Mouse (Mus musculus) limb, embryonic 12.5 days (tissue): Measurements from ENCODE around the gene Kncn. TPM values are rescaled to one million over a fixed set of nuclear protein-coding genes. Genes with fewer than 3 reads are reported as not detected.

Experiments used
- ATAC-seq: fragments of 200-750 bp; cut with Nextera tagmentation; 2 replicates; pipeline ENCODE4 v1.8.0; 2017; ENCODE audit warnings: low read depth, moderate TSS enrichment; ENCODE audit not compliant: insufficient number of reproducible peaks, insufficient read depth, low FRiP score, low TSS enrichment
- H3K27ac ChIP-seq: fragments of 300-500 bp; sonication (generic); 2 replicates; pipeline ENCODE4 v1.5.1; 2016; ENCODE audit warnings: mild to moderate bottlenecking, moderate library complexity
- H3K27me3 ChIP-seq: fragments of 300-500 bp; sonication (generic); 2 replicates; pipeline ENCODE4 v1.6.1; 2016; ENCODE audit warnings: mild to moderate bottlenecking, moderate library complexity
- H3K36me3 ChIP-seq: fragments of 300-500 bp; sonication (generic); 2 replicates; pipeline ENCODE4 v1.6.1; 2016; ENCODE audit warnings: mild to moderate bottlenecking, moderate library complexity
- H3K4me1 ChIP-seq: fragments of 300-500 bp; sonication (generic); replicated peaks from 2 replicates; pipeline ENCODE4 v1.6.1; 2016
- H3K4me2 ChIP-seq: fragments of 300-500 bp; sonication (generic); 2 replicates; pipeline ENCODE4 v1.6.1; 2016; ENCODE audit warnings: mild to moderate bottlenecking, moderate library complexity
- H3K4me3 ChIP-seq: fragments of 300-500 bp; sonication (generic); replicated peaks from 2 replicates; pipeline ENCODE4 v1.5.1; 2016; ENCODE audit warnings: mild to moderate bottlenecking
- H3K9ac ChIP-seq: fragments of 300-500 bp; sonication (generic); replicated peaks from 2 replicates; pipeline ENCODE4 v1.6.1; 2016; ENCODE audit warnings: mild to moderate bottlenecking, moderate library complexity
- H3K9me3 ChIP-seq: fragments of 300-500 bp; sonication (generic); 2 replicates; pipeline ENCODE4 v1.6.1; 2016; ENCODE audit warnings: mild to moderate bottlenecking, moderate library complexity
- WGBS: fragments of 180-500 bp; shearing (Covaris S2); methylation state at CpG from one replicate; pipeline ENCODE4 v1.1.7; 2016; 5-methylcytosine and 5-hydroxymethylcytosine counted together
- polyA plus RNA-seq: library from polyadenylated mRNA; unstranded; fragments of >200 nt; fragmentation: Nextera tagmentation; extraction: Ambion mirVana; gene quantifications from 2 replicates; pipeline ENCODE4 v1.2.1, GENCODE M21; 2016

The Kncn gene
- polyA plus RNA-seq, 1 experiment from 2014 or later, result not detected

GRCm38 (mm10) chr4:115850631-115851030, 33.6 kb upstream of the Kncn start:
- 57% methylated on average over 2 of the region's 2 CpGs for WGBS
- Histone ChIP-seq H3K27me3 (no peaks in the 10 kb centered on the region), H3K4me2 (no peak overlapping the region), H3K27ac (no peak overlapping the region), H3K9me3 (no peaks in the 10 kb centered on the region), H3K4me1 (peaks cover 25% of the 10 kb centered on the region), H3K36me3 (peaks cover 57% of the 10 kb centered on the region), H3K4me3 (no peak overlapping the region), H3K9ac (no peak overlapping the region)
- ATAC-seq, result no peak

GRCm38 (mm10) chr4:115851569-115851968, 32.6 kb upstream of the Kncn start:
- Histone ChIP-seq H3K27ac (no peak overlapping the region), H3K27me3 (0 out of 2 replicates have a peak, but pooled peaks cover 4% of the 10 kb centered on the region), H3K4me3 (no peak overlapping the region), H3K4me1 (peaks cover 32% of the 10 kb centered on the region), H3K9ac (no peak overlapping the region), H3K4me2 (no peak overlapping the region), H3K36me3 (peaks cover 53% of the 10 kb centered on the region), H3K9me3 (no peaks in the 10 kb centered on the region)
- WGBS, result 91% methylated on average over 6 of the region's 6 CpGs
- no peak for ATAC-seq

- H3K4me2 ChIP-seq, result peak overlapping the region; percentile 31
- H3K27me3 ChIP-seq, result 0 out of 2 replicates have a peak, but pooled peaks cover 5% of the 10 kb centered on the region
- no peaks in the 10 kb centered on the region for H3K9me3 ChIP-seq
- peak; percentile 55; the same call in 1 of the 2 replicates for ATAC-seq
- 19% methylated on average over 6 of the region's 6 CpGs for WGBS
- peak overlapping the region; percentile 69 for H3K27ac ChIP-seq
- peaks cover 37% of the 10 kb centered on the region for H3K4me1 ChIP-seq
- H3K4me3 ChIP-seq, result no peak overlapping the region
- peaks cover 60% of the 10 kb centered on the region for H3K36me3 ChIP-seq
- no peak overlapping the region for H3K9ac ChIP-seq
Measured at GRCm38 (mm10) chr4:115855100-115855499, 29.1 kb upstream of the Kncn start.

GRCm38 (mm10) chr4:115855609-115856008, 28.6 kb upstream of the Kncn start:
- Histone ChIP-seq H3K9me3 (no peaks in the 10 kb centered on the region), H3K4me1 (peaks cover 37% of the 10 kb centered on the region), H3K4me2 (no peak overlapping the region), H3K27ac (peak overlapping the region; percentile 69), H3K9ac (peak overlapping the region; percentile 24; the same call in 1 of the 2 replicates), H3K4me3 (no peak overlapping the region), H3K36me3 (peaks cover 61% of the 10 kb centered on the region), H3K27me3 (0 out of 2 replicates have a peak, but pooled peaks cover 5% of the 10 kb centered on the region)
- no peak for ATAC-seq
- 72% methylated on average over 4 of the region's 4 CpGs for WGBS

- Histone ChIP-seq H3K4me2 (no peak overlapping the region), H3K9ac (no peak overlapping the region), H3K27ac (no peak overlapping the region), H3K27me3 (0 out of 2 replicates have a peak, but pooled peaks cover 5% of the 10 kb centered on the region), H3K36me3 (peaks cover 62% of the 10 kb centered on the region), H3K4me3 (no peak overlapping the region), H3K9me3 (no peaks in the 10 kb centered on the region), H3K4me1 (peaks cover 37% of the 10 kb centered on the region)
- ATAC-seq, result no peak
- WGBS, result 68% methylated on average over 4 of the region's 4 CpGs
Measured at GRCm38 (mm10) chr4:115856282-115856681, 27.9 kb upstream of the Kncn start.

- Histone ChIP-seq H3K27ac (no peak overlapping the region), H3K4me3 (no peak overlapping the region), H3K9me3 (no peaks in the 10 kb centered on the region), H3K36me3 (peaks cover 60% of the 10 kb centered on the region), H3K27me3 (0 out of 2 replicates have a peak, but pooled peaks cover 5% of the 10 kb centered on the region), H3K4me1 (peaks cover 47% of the 10 kb centered on the region), H3K9ac (no peak overlapping the region), H3K4me2 (no peak overlapping the region)
- WGBS, result 84% methylated on average over 9 of the region's 9 CpGs
- ATAC-seq, result no peak
Measured at GRCm38 (mm10) chr4:115857293-115857883, 26.8 kb upstream of the Kncn start.

GRCm38 (mm10) chr4:115863352-115863751, 20.8 kb upstream of the Kncn start:
- Histone ChIP-seq H3K4me2 (peak overlapping the region; percentile 30; the same call in 1 of the 2 replicates), H3K4me1 (peaks cover 48% of the 10 kb centered on the region), H3K9me3 (no peaks in the 10 kb centered on the region), H3K9ac (no peak overlapping the region), H3K27me3 (peaks cover 7% of the 10 kb centered on the region; the same call in 1 of the 2 replicates), H3K36me3 (peaks cover 47% of the 10 kb centered on the region), H3K27ac (peak overlapping the region; percentile 90), H3K4me3 (no peak overlapping the region)
- peak; percentile 20; the same call in 1 of the 2 replicates for ATAC-seq
- WGBS, result 13% methylated on average over 7 of the region's 7 CpGs

GRCm38 (mm10) chr4:115863880-115864279, 20.3 kb upstream of the Kncn start:
- ATAC-seq, result peak; percentile 86
- H3K4me3 ChIP-seq, result no peak overlapping the region
- peak overlapping the region; percentile 90 for H3K27ac ChIP-seq
- peaks cover 53% of the 10 kb centered on the region for H3K4me1 ChIP-seq
- H3K4me2 ChIP-seq, result peak overlapping the region; percentile 30; the same call in 1 of the 2 replicates
- peaks cover 7% of the 10 kb centered on the region; the same call in 1 of the 2 replicates for H3K27me3 ChIP-seq
- peaks cover 44% of the 10 kb centered on the region for H3K36me3 ChIP-seq
- H3K9ac ChIP-seq, result no peak overlapping the region
- H3K9me3 ChIP-seq, result no peaks in the 10 kb centered on the region
- 4% methylated on average over 10 of the region's 10 CpGs for WGBS

DNA sequence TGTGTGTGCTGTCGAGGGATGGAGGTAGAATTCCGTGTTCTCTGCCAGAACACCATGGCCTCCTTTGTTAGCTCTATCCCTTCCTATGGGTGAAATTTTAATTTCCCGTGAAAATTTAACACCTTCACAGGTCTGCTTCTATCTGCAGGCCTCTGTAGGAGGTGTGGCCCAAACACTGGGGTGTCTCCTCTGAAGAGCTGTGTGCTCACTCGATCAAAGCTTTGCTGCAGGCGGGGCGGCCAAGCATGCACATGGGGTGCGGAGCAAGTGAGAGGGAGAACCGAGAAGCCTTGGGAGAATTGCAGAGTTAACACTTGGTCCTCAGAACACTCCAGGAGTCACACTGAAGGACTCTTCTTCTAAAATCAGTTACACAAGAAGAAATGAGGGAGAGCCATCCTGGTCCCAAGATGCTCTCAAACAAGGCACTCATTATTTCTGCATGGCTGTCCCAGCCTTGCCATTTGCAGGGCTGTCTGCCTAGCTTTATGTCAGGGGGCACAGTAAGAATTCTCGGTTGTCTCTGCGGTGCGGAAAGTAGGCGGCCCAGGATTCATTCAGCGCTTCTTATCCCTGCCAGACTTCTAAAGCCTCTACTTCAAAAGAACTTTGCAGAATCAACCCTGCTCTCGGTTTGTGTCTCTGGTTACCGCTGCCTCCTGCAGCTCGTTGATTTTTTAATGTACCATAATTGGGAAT, 14.5 kb upstream of the Kncn start:
- ATAC-seq, result no peak
- Histone ChIP-seq H3K9ac (no peak overlapping the region; the same call in 1 of the 2 replicates), H3K4me1 (peaks cover 39% of the 10 kb centered on the region), H3K36me3 (peaks cover 48% of the 10 kb centered on the region), H3K4me2 (no peak overlapping the region), H3K27ac (peak overlapping the region; percentile 37; the same call in 1 of the 2 replicates), H3K9me3 (no peaks in the 10 kb centered on the region), H3K4me3 (no peak overlapping the region), H3K27me3 (peaks cover 14% of the 10 kb centered on the region; the same call in 1 of the 2 replicates)
- WGBS, result 16% methylated on average over 16 of the region's 16 CpGs

GRCm38 (mm10) chr4:115873231-115873630, 11.0 kb upstream of the Kncn start:
- WGBS, result 84% methylated on average over 3 of the region's 3 CpGs
- peaks cover 34% of the 10 kb centered on the region for H3K4me1 ChIP-seq
- no peaks in the 10 kb centered on the region for H3K9me3 ChIP-seq
- H3K4me2 ChIP-seq, result no peak overlapping the region
- no peak overlapping the region for H3K27ac ChIP-seq
- no peak overlapping the region for H3K9ac ChIP-seq
- H3K27me3 ChIP-seq, result peaks cover 17% of the 10 kb centered on the region
- no peak overlapping the region for H3K4me3 ChIP-seq
- H3K36me3 ChIP-seq, result peaks cover 61% of the 10 kb centered on the region
- no peak for ATAC-seq

DNA sequence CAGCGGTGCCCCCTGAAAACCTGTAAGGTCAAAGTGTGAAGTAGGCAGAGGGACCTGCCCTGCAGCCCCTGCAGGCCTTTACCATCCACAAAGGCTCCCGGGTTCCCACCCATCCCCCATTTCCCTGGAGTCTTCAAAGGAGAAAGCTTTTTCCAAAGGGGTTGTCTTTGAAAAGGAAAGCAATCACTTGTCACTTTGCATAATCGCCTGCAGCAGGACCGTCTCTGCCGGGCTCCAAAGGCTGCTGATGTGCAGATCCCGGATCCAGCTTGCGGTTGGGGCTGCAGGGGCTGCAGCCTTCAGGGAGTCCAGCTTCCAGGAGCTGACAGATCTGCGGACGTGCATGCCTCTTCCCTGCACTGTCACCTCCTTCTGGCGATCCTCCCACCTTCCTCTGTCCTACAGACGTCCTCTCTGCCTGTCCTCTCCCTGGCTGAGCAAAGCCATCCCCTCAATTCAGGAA, 6.0 kb upstream of the Kncn start:
- Histone ChIP-seq H3K9me3 (no peaks in the 10 kb centered on the region), H3K4me2 (no peak overlapping the region), H3K36me3 (peaks cover 38% of the 10 kb centered on the region), H3K27me3 (peaks cover 18% of the 10 kb centered on the region), H3K9ac (no peak overlapping the region), H3K4me1 (peaks cover 16% of the 10 kb centered on the region), H3K27ac (no peak overlapping the region), H3K4me3 (no peak overlapping the region)
- ATAC-seq, result no peak
- whole genome bisulfite sequencing, result 7% methylated on average over 11 of the region's 11 CpGs
